Mouse (Mus musculus) lung, adult 2 months (tissue): ENCODE measurements around the gene Bpifb2. TPM values are rescaled to one million over a fixed set of nuclear protein-coding genes. Genes with fewer than 3 reads are reported as not detected.
A peak's percentile ranks its signal among the peaks of the same experiment; 100 is the strongest.

ENCODE experiments used
- DNase-seq: peaks from one replicate; pipeline ENCODE4 v3.0.0; 2022
- H3K4me1 ChIP-seq: fragments of 200-500 bp; 2 replicates; pipeline ENCODE4 v1.6.1; 2011; ENCODE audit warnings: low read length; ENCODE audit not compliant: control insufficient read depth, insufficient read depth
- H3K4me3 ChIP-seq: fragments of 200-500 bp; replicated peaks from 2 replicates; pipeline ENCODE3; 2011; ENCODE audit warnings: low read depth, mild to moderate bottlenecking, control low read depth, low read length; ENCODE audit errors: extremely low read depth
- CTCF ChIP-seq: fragments of 200-500 bp; IDR thresholded peaks from 2 replicates; pipeline ENCODE4 v1.5.1; 2011; ENCODE audit warnings: mild to moderate bottlenecking, low read length, control low read depth; ENCODE audit not compliant: insufficient read depth
- POLR2A ChIP-seq: fragments of 200-500 bp; IDR thresholded peaks from 2 replicates; pipeline ENCODE4 v1.6.1; 2011; ENCODE audit warnings: low read depth, mild to moderate bottlenecking, control low read depth, low read length, borderline replicate concordance; ENCODE audit errors: extremely low read depth
- WGBS: fragments of 180-500 bp; shearing (Covaris S2); methylation state at CpG from one replicate; pipeline ENCODE4 v1.1.7; 2018; 5-methylcytosine and 5-hydroxymethylcytosine counted together
- polyA plus RNA-seq: library from polyadenylated mRNA; depleted of rRNA; stranded (reverse); fragments of >200 nt; gene quantifications from 2 replicates; pipeline ENCODE4 v1.2.3, GENCODE M21; 2012

Gene Bpifb2
- polyA plus RNA-seq, 1 experiment = not detected

- Histone ChIP-seq H3K4me1 (no peaks in the 10 kb centered on the region), H3K4me3 (no peak overlapping the region)
- TF ChIP-seq POLR2A (no peak), CTCF (no peak)
- DNase-seq = no peak
- WGBS = 76% methylated on average over 2 of the region's 2 CpGs
Observed at GRCm38 (mm10) chr2:153859581-153859980, 15.3 kb upstream of the Bpifb2 start.

DNA sequence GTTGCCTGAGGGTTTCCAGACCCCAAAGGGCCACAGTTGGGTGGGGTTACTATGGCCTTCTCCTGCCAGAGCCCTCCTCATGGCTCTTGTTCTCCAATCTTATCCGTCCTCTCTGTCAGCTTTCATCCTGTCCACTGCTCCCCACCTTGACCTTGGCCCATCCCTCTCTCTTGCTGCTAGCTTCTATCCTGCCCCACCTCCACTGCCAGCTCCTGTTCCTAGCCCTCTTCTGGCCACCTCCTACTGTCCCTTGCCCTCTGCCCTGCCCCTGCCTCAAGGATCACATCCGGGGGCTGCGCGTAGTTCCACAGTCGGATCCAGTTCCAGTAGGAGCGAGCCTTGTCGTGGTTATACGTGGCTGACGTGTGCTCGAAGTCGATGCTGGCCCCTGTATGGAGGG is 14.5 kb upstream of the Bpifb2 start:
- DNase-seq = no peak
- WGBS = 79% methylated on average over 11 of the region's 11 CpGs
- Histone ChIP-seq H3K4me1 (no peaks in the 10 kb centered on the region), H3K4me3 (no peak overlapping the region)
- TF ChIP-seq CTCF = no peak
- TF ChIP-seq POLR2A = no peak

GRCm38 (mm10) chr2:153860715-153861114 is 14.1 kb upstream of the Bpifb2 start:
- no peak overlapping the region for H3K4me3 ChIP-seq
- 31% methylated on average over 3 of the region's 3 CpGs for WGBS
- no peaks in the 10 kb centered on the region for H3K4me1 ChIP-seq
- TF ChIP-seq CTCF (no peak), POLR2A (no peak)
- no peak for DNase-seq

- no peaks in the 10 kb centered on the region for H3K4me1 ChIP-seq
- 72% methylated on average over 3 of the region's 3 CpGs for whole genome bisulfite sequencing
- H3K4me3 ChIP-seq = no peak overlapping the region
- no peak for DNase-seq
- TF ChIP-seq POLR2A (no peak), CTCF (no peak)
Observed at GRCm38 (mm10) chr2:153861960-153862359, 12.9 kb upstream of the Bpifb2 start.

GRCm38 (mm10) chr2:153870984-153871383 is 3.9 kb upstream of the Bpifb2 start, which contains the start of gene Sun5:
Gene Sun5, minus strand, starts transcription at chr2:153871084.
- 81% methylated on average over 4 of the region's 4 CpGs for WGBS
- H3K4me3 ChIP-seq = no peak within 1 kb of the TSS
- no peak for DNase-seq

GRCm38 (mm10) chr2:153899111-153899510 is 24.3 kb downstream of the Bpifb2 start:
- H3K4me1 ChIP-seq = no peaks in the 10 kb centered on the region
- 75% methylated on average over 5 of the region's 5 CpGs for WGBS
- H3K4me3 ChIP-seq = no peak overlapping the region
- TF ChIP-seq POLR2A (no peak), CTCF (no peak)
- DNase-seq = no peak

More at GRCm38 (mm10) chr2:153870984-153871383, 3.9 kb upstream of the Bpifb2 start, which contains the start of gene Sun5:
- TF ChIP-seq POLR2A (no peak), CTCF (no peak)
- H3K4me1 ChIP-seq = no peaks in the 10 kb centered on the region

DNA sequence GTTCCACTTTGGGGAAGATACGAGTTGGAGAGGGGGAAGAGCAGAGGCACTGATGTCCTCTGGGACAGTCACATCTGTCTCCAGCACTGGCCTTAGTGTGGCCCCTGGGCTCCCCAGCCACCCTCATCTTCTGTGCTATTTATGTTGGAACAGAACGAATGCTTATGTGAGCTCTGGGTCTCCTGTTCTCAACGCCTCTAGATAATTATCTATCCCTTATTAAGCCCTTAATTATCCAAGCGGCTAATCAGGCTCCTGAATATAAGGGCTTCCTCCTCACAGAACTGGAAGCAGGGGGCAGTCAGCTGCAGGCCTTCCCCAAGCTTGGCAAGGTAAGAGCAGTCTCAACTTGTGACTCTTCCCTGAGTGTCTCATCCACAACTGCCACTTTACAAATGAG is 25.2 kb downstream of the Bpifb2 start, which contains the start of gene Bpifb6:
Bpifb6 (plus strand) TSS at position 301 of the 400 bp plus-strand sequence.
- TF ChIP-seq POLR2A = no peak
- H3K4me3 ChIP-seq = no peak within 1 kb of the TSS
- WGBS = 71% methylated on average over 4 of the region's 4 CpGs
- H3K4me1 ChIP-seq = no peaks in the 10 kb centered on the region
- DNase-seq = no peak

DNA sequence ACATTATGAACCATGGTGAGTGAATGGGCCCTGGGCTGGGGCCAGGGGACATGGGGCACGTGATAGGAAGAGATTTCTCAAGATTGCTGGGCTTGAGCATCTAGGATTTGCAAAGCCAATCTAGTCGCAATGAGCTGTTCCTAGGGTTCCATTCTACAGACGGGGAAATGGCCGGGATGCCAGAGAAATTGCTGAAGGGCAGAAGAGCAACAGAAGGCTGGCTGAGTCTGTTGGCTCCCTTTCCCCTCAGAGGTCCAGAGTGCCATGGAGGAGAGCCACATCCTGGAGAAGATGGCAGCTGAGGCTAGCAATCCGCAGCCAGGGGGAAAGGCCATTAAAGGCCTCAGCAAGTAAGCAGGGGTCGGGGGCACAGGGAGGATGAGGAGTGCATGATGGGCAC is 27.9 kb downstream of the Bpifb2 start:
- no peak for DNase-seq
- Histone ChIP-seq H3K4me3 (no peak overlapping the region), H3K4me1 (no peaks in the 10 kb centered on the region)
- 78% methylated on average over 6 of the region's 6 CpGs for WGBS
- no peak for TF ChIP-seq POLR2A
- TF ChIP-seq CTCF = no peak

DNA sequence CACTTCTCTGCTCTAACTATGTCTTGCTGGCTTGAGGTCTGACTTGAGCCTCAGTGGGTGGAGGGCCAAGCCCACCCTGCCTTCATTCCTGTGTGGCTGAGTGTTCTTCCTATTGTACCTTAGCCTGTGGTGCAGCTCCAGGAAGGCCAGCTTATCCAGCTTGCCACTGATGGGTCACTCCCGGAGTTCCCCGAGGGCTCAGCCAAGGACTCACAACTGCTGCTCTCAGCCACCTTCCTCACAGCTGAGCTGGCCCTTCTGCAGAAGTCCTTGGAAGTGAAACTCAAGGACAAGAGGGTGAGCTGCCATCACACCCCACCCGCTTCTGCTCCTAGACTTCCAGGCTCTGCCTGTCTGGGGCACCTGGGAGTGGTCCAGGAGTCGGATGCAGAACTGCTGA is 31.8 kb downstream of the Bpifb2 start:
- Histone ChIP-seq H3K4me3 (no peak overlapping the region), H3K4me1 (no peaks in the 10 kb centered on the region)
- 82% methylated on average over 4 of the region's 4 CpGs for WGBS
- no peak for DNase-seq
- TF ChIP-seq CTCF (no peak), POLR2A (no peak)

- 36% methylated on average over 5 of the region's 5 CpGs for WGBS
- TF ChIP-seq CTCF (no peak), POLR2A (no peak)
- peak; percentile 24 for DNase-seq
- no peak overlapping the region for H3K4me3 ChIP-seq
- no peaks in the 10 kb centered on the region for H3K4me1 ChIP-seq
Observed at GRCm38 (mm10) chr2:153914151-153914550, 39.3 kb downstream of the Bpifb2 start.
